Mouse (Mus musculus): ENCODE measurements at regions not wholly inside any gene's neighbourhood (a gene's known extent, or its start where the extent isn't known, plus 50 kb on each side); places are given as distances from the start of the nearest gene placed in this dataset.

DNA sequence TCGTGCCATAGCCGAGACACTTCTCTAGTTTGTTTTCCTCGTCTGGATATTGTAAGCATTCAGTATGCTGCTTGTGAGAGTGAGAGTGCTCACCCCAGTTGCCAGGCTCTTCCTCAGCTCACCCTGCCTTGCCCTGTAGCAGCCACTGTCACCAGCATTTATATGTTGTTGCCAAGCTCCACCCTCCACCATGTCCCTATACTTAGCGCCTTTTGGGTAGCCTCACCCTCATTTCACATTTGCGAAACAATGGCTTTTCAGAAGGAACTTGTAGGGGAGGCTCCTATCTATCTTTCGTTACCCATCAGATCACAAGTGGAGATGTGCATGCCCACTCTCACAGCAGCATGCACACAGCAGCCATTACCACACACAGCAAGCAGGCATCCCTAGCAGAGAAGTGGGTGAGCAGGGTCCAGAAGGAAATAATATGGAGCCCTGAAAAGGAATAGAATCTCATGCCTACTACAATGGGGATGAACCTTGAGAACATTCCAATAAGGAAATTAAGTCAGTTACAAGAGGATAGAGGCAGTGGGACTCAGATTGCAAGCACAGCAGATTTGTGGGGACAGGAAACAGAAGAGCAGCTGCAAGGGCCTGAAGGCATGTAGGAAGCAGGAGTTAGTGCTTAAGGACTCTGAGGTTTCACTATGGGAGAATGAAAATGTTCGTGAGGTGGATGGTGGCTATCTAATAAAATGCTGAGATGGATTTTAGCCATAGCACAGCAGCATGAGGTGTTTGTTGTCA, 139.8 kb upstream of the Jun start:
- TF ChIP-seq CTCF (IDR thresholded peaks at IDR 0.05; ENCODE audit: borderline replicate concordance, control insufficient read depth, extremely low read depth, insufficient read depth, low read length, poor library complexity) (no peak), POLR2A (IDR thresholded peaks at IDR 0.05; ENCODE audit: control insufficient read depth, extremely low read depth, insufficient read depth, low read length, poor library complexity) (no peak)
- 87% methylated on average over 7 of the region's 7 CpGs for WGBS
- H3K4me1 ChIP-seq (replicated peaks; ENCODE audit: control insufficient read depth, insufficient read depth, low read length) = peaks cover 16% of the 10 kb centered on the region
- H3K36me3 ChIP-seq (ENCODE audit: control insufficient read depth, insufficient read depth, low read length) = no peaks in the 10 kb centered on the region
- H3K27ac ChIP-seq (ENCODE audit: control insufficient read depth, insufficient read depth, low read length) = no peak overlapping the region
- no peak for DNase-seq
- H3K27me3 ChIP-seq (ENCODE audit: control insufficient read depth, insufficient read depth, low read length) = no peaks in the 10 kb centered on the region
- H3K4me3 ChIP-seq (ENCODE audit: control insufficient read depth, insufficient read depth, low read length) = no peak overlapping the region

DNA sequence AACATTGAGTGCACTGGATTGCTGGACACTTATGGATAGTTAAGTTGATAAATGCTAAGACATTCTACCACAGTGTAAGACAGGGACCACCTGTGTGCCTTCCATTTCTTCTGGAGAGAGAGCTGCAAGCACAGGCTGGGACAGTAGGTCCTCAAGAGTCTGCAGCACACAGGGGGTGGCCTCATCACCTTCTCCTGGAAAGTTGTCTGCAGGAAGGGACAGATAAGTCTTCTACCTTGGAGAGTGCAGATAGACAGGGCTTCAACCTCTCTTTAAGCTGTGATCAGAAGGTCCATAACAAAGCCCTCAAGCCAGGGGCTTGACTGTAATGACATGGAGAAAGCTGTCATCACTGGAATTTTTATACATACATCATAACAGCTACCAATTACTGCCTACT, 140.5 kb upstream of the Jun start:
- TF ChIP-seq CTCF (IDR thresholded peaks at IDR 0.05; ENCODE audit: borderline replicate concordance, control insufficient read depth, extremely low read depth, insufficient read depth, low read length, poor library complexity) (no peak), POLR2A (IDR thresholded peaks at IDR 0.05; ENCODE audit: control insufficient read depth, extremely low read depth, insufficient read depth, low read length, poor library complexity) (no peak)
- no peak for DNase-seq
- Histone ChIP-seq H3K36me3 (ENCODE audit: control insufficient read depth, insufficient read depth, low read length) (no peaks in the 10 kb centered on the region), H3K4me1 (replicated peaks; ENCODE audit: control insufficient read depth, insufficient read depth, low read length) (peaks cover 21% of the 10 kb centered on the region), H3K4me3 (ENCODE audit: control insufficient read depth, insufficient read depth, low read length) (no peak overlapping the region), H3K27ac (ENCODE audit: control insufficient read depth, insufficient read depth, low read length) (no peak overlapping the region), H3K27me3 (ENCODE audit: control insufficient read depth, insufficient read depth, low read length) (no peaks in the 10 kb centered on the region)

DNA sequence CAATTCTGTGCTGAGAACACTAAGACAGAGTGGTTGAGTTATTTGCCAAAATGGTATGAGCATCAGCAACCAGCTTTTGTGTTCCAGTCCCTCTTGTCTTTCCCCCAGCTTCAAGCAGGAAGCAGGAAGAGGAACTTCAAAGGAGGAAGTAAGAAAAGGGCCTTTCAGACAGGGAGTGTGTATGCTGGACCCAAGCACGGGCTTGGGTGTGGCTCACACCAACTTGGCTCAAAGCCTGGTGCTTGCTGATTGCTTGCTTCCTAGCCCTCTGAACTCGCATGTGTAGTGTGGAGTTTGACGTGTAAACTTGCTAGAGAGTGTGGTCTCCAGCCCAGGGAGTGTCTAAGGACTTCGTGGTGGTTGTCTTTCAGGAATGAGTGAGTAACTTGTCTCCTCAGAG, 141.0 kb upstream of the Jun start:
- DNase-seq = no peak
- no peak overlapping the region for H3K27ac ChIP-seq (ENCODE audit: control insufficient read depth, insufficient read depth, low read length)
- 33% methylated on average over 4 of the region's 4 CpGs for WGBS

DNA sequence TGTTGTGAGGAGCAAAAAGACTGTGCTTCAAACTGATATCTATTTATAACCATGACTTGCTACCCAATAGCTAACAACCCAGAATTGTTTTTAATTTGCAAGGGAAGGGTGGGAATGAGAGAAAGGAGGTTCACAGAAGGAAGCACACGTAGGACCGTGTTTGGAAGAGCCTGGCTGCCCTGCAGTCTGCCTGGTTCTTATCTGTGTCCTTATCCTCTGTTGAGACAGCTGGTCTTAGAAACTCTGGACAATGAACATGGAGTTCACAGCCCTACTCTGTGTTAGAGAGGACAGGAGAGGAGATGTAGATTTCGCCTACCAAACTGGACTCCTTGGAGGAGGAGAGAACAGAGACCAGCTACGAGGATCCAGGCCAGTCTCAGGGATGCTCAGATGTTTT, 141.5 kb upstream of the Jun start:
- no peaks in the 10 kb centered on the region for H3K36me3 ChIP-seq (ENCODE audit: control insufficient read depth, insufficient read depth, low read length)
- WGBS = 94% methylated on average over 4 of the region's 4 CpGs
- no peak for TF ChIP-seq CTCF (IDR thresholded peaks at IDR 0.05; ENCODE audit: borderline replicate concordance, control insufficient read depth, extremely low read depth, insufficient read depth, low read length, poor library complexity)
- TF ChIP-seq POLR2A (IDR thresholded peaks at IDR 0.05; ENCODE audit: control insufficient read depth, extremely low read depth, insufficient read depth, low read length, poor library complexity) = no peak
- peaks cover 21% of the 10 kb centered on the region for H3K4me1 ChIP-seq (replicated peaks; ENCODE audit: control insufficient read depth, insufficient read depth, low read length)
- H3K4me3 ChIP-seq (ENCODE audit: control insufficient read depth, insufficient read depth, low read length) = no peak overlapping the region
- no peak overlapping the region for H3K27ac ChIP-seq (ENCODE audit: control insufficient read depth, insufficient read depth, low read length)
- no peak for DNase-seq
- no peaks in the 10 kb centered on the region for H3K27me3 ChIP-seq (ENCODE audit: control insufficient read depth, insufficient read depth, low read length)

More for the DNA sequence above, 141.0 kb upstream of the Jun start:
- Histone ChIP-seq H3K27me3 (ENCODE audit: control insufficient read depth, insufficient read depth, low read length) (no peaks in the 10 kb centered on the region), H3K4me3 (ENCODE audit: control insufficient read depth, insufficient read depth, low read length) (no peak overlapping the region), H3K4me1 (replicated peaks; ENCODE audit: control insufficient read depth, insufficient read depth, low read length) (peaks cover 21% of the 10 kb centered on the region), H3K36me3 (ENCODE audit: control insufficient read depth, insufficient read depth, low read length) (no peaks in the 10 kb centered on the region)
- TF ChIP-seq CTCF (IDR thresholded peaks at IDR 0.05; ENCODE audit: borderline replicate concordance, control insufficient read depth, extremely low read depth, insufficient read depth, low read length, poor library complexity) = no peak

DNA sequence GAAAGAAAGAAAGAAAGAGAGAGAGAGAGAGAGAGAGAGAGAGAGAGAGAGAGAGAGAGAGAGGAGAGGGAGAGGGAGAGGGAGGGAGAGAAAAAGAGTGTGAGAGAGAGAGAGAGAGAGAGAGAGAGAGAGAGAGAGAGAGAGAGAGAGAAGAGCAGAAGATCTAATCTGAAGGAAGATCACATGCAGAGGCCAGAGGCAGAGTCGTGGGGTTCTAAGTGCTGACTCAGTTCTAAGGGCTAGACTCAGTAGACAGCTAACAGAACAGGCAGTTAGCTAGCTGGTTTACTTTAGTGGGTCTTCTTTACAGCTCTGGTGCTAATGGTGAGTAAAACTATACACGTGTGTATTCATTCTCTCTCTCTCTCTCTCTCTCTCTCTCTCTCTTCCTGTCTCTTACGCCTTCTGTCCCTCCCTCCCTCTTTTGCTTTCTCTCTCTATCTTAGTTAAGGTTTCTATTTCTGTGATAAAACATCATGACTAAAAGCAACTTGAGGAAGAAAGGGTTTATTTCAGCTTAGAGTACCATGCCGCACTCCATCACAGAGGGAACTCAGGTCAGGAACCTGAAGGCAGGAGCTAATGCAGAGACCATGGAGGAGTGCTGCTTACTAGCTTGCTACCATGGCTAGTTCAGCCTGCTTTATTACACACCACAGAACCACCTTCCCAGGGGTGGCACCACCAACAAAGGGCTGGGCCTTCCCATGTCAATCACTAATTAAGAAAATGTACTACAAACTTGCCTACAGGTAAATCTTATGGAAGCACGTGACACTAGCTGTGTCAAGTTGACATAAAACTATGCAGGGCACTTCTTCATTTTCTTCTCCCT, 142.8 kb upstream of the Jun start:
- Histone ChIP-seq H3K4me3 (ENCODE audit: control insufficient read depth, insufficient read depth, low read length) (no peak overlapping the region), H3K27me3 (ENCODE audit: control insufficient read depth, insufficient read depth, low read length) (no peaks in the 10 kb centered on the region), H3K27ac (ENCODE audit: control insufficient read depth, insufficient read depth, low read length) (no peak overlapping the region), H3K4me1 (replicated peaks; ENCODE audit: control insufficient read depth, insufficient read depth, low read length) (peaks cover 29% of the 10 kb centered on the region), H3K36me3 (ENCODE audit: control insufficient read depth, insufficient read depth, low read length) (no peaks in the 10 kb centered on the region)
- TF ChIP-seq CTCF (IDR thresholded peaks at IDR 0.05; ENCODE audit: borderline replicate concordance, control insufficient read depth, extremely low read depth, insufficient read depth, low read length, poor library complexity) (no peak), POLR2A (IDR thresholded peaks at IDR 0.05; ENCODE audit: control insufficient read depth, extremely low read depth, insufficient read depth, low read length, poor library complexity) (no peak)
- no peak for DNase-seq
- WGBS = 47% methylated on average over 5 of the region's 5 CpGs

DNA sequence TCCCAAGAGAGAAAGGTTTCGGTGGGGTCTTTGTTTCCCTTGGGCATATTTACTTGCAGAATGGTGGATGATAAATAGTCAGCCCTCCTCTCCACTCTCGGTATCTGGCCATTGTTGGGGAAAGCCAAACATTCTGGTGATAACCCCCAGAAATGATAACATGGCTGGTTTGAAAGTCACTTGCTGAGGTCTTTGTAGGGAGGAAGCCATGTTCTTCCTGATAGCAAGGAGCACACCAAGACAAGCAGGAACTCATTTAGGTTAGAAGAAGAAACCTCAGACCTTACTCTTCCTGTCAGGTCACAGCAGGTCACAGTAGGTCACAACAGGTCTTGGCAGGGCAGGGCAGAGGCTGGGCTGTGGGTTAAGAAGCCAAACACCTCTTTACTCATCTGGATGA, 144.1 kb upstream of the Jun start:
- no peak for DNase-seq
- WGBS = 58% methylated on average over 2 of the region's 2 CpGs
- H3K4me1 ChIP-seq (replicated peaks; ENCODE audit: control insufficient read depth, insufficient read depth, low read length) = peaks cover 39% of the 10 kb centered on the region
- TF ChIP-seq CTCF (IDR thresholded peaks at IDR 0.05; ENCODE audit: borderline replicate concordance, control insufficient read depth, extremely low read depth, insufficient read depth, low read length, poor library complexity) = no peak
- TF ChIP-seq POLR2A (IDR thresholded peaks at IDR 0.05; ENCODE audit: control insufficient read depth, extremely low read depth, insufficient read depth, low read length, poor library complexity) = no peak
- no peak overlapping the region for H3K4me3 ChIP-seq (ENCODE audit: control insufficient read depth, insufficient read depth, low read length)
- no peaks in the 10 kb centered on the region for H3K27me3 ChIP-seq (ENCODE audit: control insufficient read depth, insufficient read depth, low read length)
- H3K27ac ChIP-seq (ENCODE audit: control insufficient read depth, insufficient read depth, low read length) = no peak overlapping the region
- H3K36me3 ChIP-seq (ENCODE audit: control insufficient read depth, insufficient read depth, low read length) = no peaks in the 10 kb centered on the region
